Comparison of ENCODE assay signal across 8 mouse cellular contexts in genomic region chr10:127164190-127164589, GRCm38 (mm10). TPM values are rescaled to one million over a fixed set of nuclear protein-coding genes. Genes with fewer than 3 reads are reported as not detected.
DNase-seq lines count a peak whose midpoint lies in the region; ATAC-seq and TF ChIP-seq lines count a peak whose summit lies in the region.

No protein-coding gene starts in this region.

- H3K9me3 ChIP-seq in embryonic facial prominence, embryonic 10.5 days, result no peaks in the 10 kb centered on the region
- H3K9me3 ChIP-seq in hindbrain, postnatal 0 days (ENCODE audit: low read length), result no peaks in the 10 kb centered on the region
- H3K9me3 ChIP-seq in midbrain, embryonic 16.5 days (replicated peaks; ENCODE audit: control insufficient read depth, low read length, poor library complexity, severe bottlenecking), result no peaks in the 10 kb centered on the region

- intact Hi-C loops in left cerebral cortex, postnatal 4 days (cut with DNase I), result no loop called here
- intact Hi-C loops in left cerebral cortex, postnatal 36 days (cut with DNase I), result loop anchor here (2.0 kb wide), 1 partner anchor 41 kb away; no protein-coding TSS in a partner anchor

- peak overlapping the region; percentile 99 for H3K27ac ChIP-seq in layer of hippocampus, adult 2 months
- no peak overlapping the region for H3K27ac ChIP-seq in embryonic facial prominence, embryonic 10.5 days (replicated peaks)
- H3K27ac ChIP-seq in hindbrain, postnatal 0 days, result peak overlapping the region; percentile 96
- peak overlapping the region; percentile 95 for H3K27ac ChIP-seq in midbrain, embryonic 16.5 days (ENCODE audit: low read length)

- peak overlapping the region; percentile 89 for H3K4me2 ChIP-seq in hindbrain, postnatal 0 days (ENCODE audit: low read depth, low read length)
- H3K4me2 ChIP-seq in midbrain, embryonic 16.5 days (ENCODE audit: low read length), result peak overlapping the region; percentile 75

- H3K27me3 ChIP-seq in embryonic facial prominence, embryonic 10.5 days (replicated peaks; ENCODE audit: low read depth, poor library complexity, severe bottlenecking), result peaks cover 66% of the 10 kb centered on the region
- H3K27me3 ChIP-seq in hindbrain, postnatal 0 days (ENCODE audit: insufficient read depth, low read length), result no peaks in the 10 kb centered on the region
- peaks cover 2% of the 10 kb centered on the region; the same call in 1 of the 2 replicates for H3K27me3 ChIP-seq in midbrain, embryonic 16.5 days (ENCODE audit: control insufficient read depth, insufficient read depth, low read depth, low read length)

- ATAC-seq in hindbrain, postnatal 0 days, result no peak
- no peak for ATAC-seq in midbrain, embryonic 16.5 days

- 92% methylated on average over 4 of the region's 4 CpGs for WGBS in embryonic facial prominence, embryonic 10.5 days
- WGBS in hindbrain, postnatal 0 days, result 93% methylated on average over 4 of the region's 4 CpGs
- WGBS in midbrain, embryonic 16.5 days, result 95% methylated on average over 4 of the region's 4 CpGs

- DNase-seq in layer of hippocampus, adult 2 months (ENCODE audit: low spot score in 2 of 2), result no peak
- no peak for DNase-seq in layer of hippocampus, adult 18-20 months (ENCODE audit: low spot score in 2 of 2)
- DNase-seq in embryonic facial prominence, embryonic 10.5 days (ENCODE audit: low spot score), result no peak
- DNase-seq in hindbrain, postnatal 0 days (ENCODE audit: low spot score), result no peak
- no peak for DNase-seq in urinary bladder, postnatal 14 days (ENCODE audit: low spot score)
- DNase-seq in left cerebral cortex, postnatal 4 days, result no peak
- DNase-seq in left cerebral cortex, postnatal 36 days (ENCODE audit: low spot score in 2 of 2), result no peak

- H3K9ac ChIP-seq in hindbrain, postnatal 0 days (replicated peaks; ENCODE audit: low read length), result peak overlapping the region; percentile 96
- H3K9ac ChIP-seq in midbrain, embryonic 16.5 days (ENCODE audit: low read depth, low read length), result no peak overlapping the region

- peaks cover 33% of the 10 kb centered on the region for H3K4me1 ChIP-seq in embryonic facial prominence, embryonic 10.5 days
- H3K4me1 ChIP-seq in hindbrain, postnatal 0 days (ENCODE audit: insufficient read depth, low read length), result 0 out of 2 replicates have a peak, but pooled peaks cover 7% of the 10 kb centered on the region
- H3K4me1 ChIP-seq in midbrain, embryonic 16.5 days (ENCODE audit: control insufficient read depth, insufficient read depth, low read length), result peaks cover 11% of the 10 kb centered on the region

- H3K4me3 ChIP-seq in layer of hippocampus, adult 2 months, result no peak overlapping the region
- H3K4me3 ChIP-seq in embryonic facial prominence, embryonic 10.5 days, result peak overlapping the region; percentile 72; the same call in 1 of the 2 replicates
- H3K4me3 ChIP-seq in hindbrain, postnatal 0 days (ENCODE audit: low read length), result peak overlapping the region; percentile 76; the same call in 1 of the 2 replicates
- no peak overlapping the region; the same call in 1 of the 2 replicates for H3K4me3 ChIP-seq in midbrain, embryonic 16.5 days (ENCODE audit: low read depth, low read length)

- no peak for TF ChIP-seq CTCF in layer of hippocampus, adult 2 months (conservative IDR thresholded peaks at IDR 0.05)
- no peak for TF ChIP-seq CTCF in hindbrain, postnatal 0 days (IDR thresholded peaks at IDR 0.05; ENCODE audit: low read depth)

- H3K36me3 ChIP-seq in embryonic facial prominence, embryonic 10.5 days (replicated peaks), result no peaks in the 10 kb centered on the region
- H3K36me3 ChIP-seq in hindbrain, postnatal 0 days (ENCODE audit: insufficient read depth, low read length), result peaks cover 3% of the 10 kb centered on the region; the same call in 1 of the 2 replicates
- H3K36me3 ChIP-seq in midbrain, embryonic 16.5 days (ENCODE audit: control insufficient read depth, insufficient read depth, low read length), result no peaks in the 10 kb centered on the region

RNA-seq across cellular contexts. Expression of gene B4galnt1, which starts 0.8 kb away (rescaled TPM):
- total RNA-seq in layer of hippocampus, adult 2 months (2021), result 100 to 1,000 TPM; 116 to 123 TPM
- 100 to 1,000 TPM; 122 to 124 TPM for total RNA-seq in layer of hippocampus, adult 18-20 months (2021)
- 3.0 and 3.8 TPM in 2 replicates for polyA plus RNA-seq in embryonic facial prominence, embryonic 10.5 days (2016; fragmentation: Nextera tagmentation; extraction: Ambion mirVana)
- total RNA-seq in hindbrain, postnatal 0 days (2014; rRNA removed), result 111 and 112 TPM in 2 replicates
- polyA plus RNA-seq in hindbrain, postnatal 0 days (2015; fragmentation: Nextera tagmentation; extraction: Ambion mirVana), result 56.7 and 65.3 TPM in 2 replicates
- polyA plus RNA-seq in midbrain, embryonic 16.5 days (2015; fragmentation: Nextera tagmentation; extraction: Ambion mirVana), result 60.7 and 71.7 TPM in 2 replicates
- total RNA-seq in left cerebral cortex, postnatal 4 days (2021), result 100 to 1,000 TPM in 1 of 2 experiments, 10 to 100 TPM in 1; 99.8 to 109 TPM
- 100 to 1,000 TPM; 116 to 122 TPM for total RNA-seq in left cerebral cortex, postnatal 36 days (2021)

RNA-seq across cellular contexts. Expression of gene Slc26a10, which starts 16.3 kb away (rescaled TPM):
- total RNA-seq in layer of hippocampus, adult 2 months (2021), result 10 to 100 TPM; 21.9 to 25.4 TPM
- total RNA-seq in layer of hippocampus, adult 18-20 months (2021), result 10 to 100 TPM; 10.2 to 13.5 TPM
- 2.1 and 2.9 TPM in 2 replicates for polyA plus RNA-seq in embryonic facial prominence, embryonic 10.5 days (2016; fragmentation: Nextera tagmentation; extraction: Ambion mirVana)
- 0.31 TPM in 1 of 2 replicates, not detected in the other for total RNA-seq in hindbrain, postnatal 0 days (2014; rRNA removed)
- polyA plus RNA-seq in hindbrain, postnatal 0 days (2015; fragmentation: Nextera tagmentation; extraction: Ambion mirVana), result 0.79 and 1.1 TPM in 2 replicates
- 1.1 and 1.2 TPM in 2 replicates for polyA plus RNA-seq in midbrain, embryonic 16.5 days (2015; fragmentation: Nextera tagmentation; extraction: Ambion mirVana)
- under 1 TPM; 0.83 to 0.88 TPM for total RNA-seq in left cerebral cortex, postnatal 4 days (2021)
- 1 to 10 TPM; 1.8 to 4.4 TPM for total RNA-seq in left cerebral cortex, postnatal 36 days (2021)

RNA-seq across cellular contexts. Expression of gene Arhgef25, which starts 25.7 kb away (rescaled TPM):
- total RNA-seq in layer of hippocampus, adult 2 months (2021), result 100 to 1,000 TPM; 395 to 408 TPM
- 100 to 1,000 TPM; 338 to 373 TPM for total RNA-seq in layer of hippocampus, adult 18-20 months (2021)
- polyA plus RNA-seq in embryonic facial prominence, embryonic 10.5 days (2016; fragmentation: Nextera tagmentation; extraction: Ambion mirVana), result 26.9 and 29.6 TPM in 2 replicates
- total RNA-seq in hindbrain, postnatal 0 days (2014; rRNA removed), result 61.0 and 65.4 TPM in 2 replicates
- 20.3 and 21.6 TPM in 2 replicates for polyA plus RNA-seq in hindbrain, postnatal 0 days (2015; fragmentation: Nextera tagmentation; extraction: Ambion mirVana)
- 19.6 and 20.2 TPM in 2 replicates for polyA plus RNA-seq in midbrain, embryonic 16.5 days (2015; fragmentation: Nextera tagmentation; extraction: Ambion mirVana)
- 10 to 100 TPM; 70.5 to 75.6 TPM for total RNA-seq in left cerebral cortex, postnatal 4 days (2021)
- 100 to 1,000 TPM; 173 to 176 TPM for total RNA-seq in left cerebral cortex, postnatal 36 days (2021)

RNA-seq across cellular contexts. Expression of gene Dtx3, which starts 31.3 kb away (rescaled TPM):
- 100 to 1,000 TPM; 227 to 255 TPM for total RNA-seq in layer of hippocampus, adult 2 months (2021)
- 100 to 1,000 TPM; 210 to 217 TPM for total RNA-seq in layer of hippocampus, adult 18-20 months (2021)
- polyA plus RNA-seq in embryonic facial prominence, embryonic 10.5 days (2016; fragmentation: Nextera tagmentation; extraction: Ambion mirVana), result 107 and 115 TPM in 2 replicates
- 233 and 240 TPM in 2 replicates for total RNA-seq in hindbrain, postnatal 0 days (2014; rRNA removed)
- 170 and 185 TPM in 2 replicates for polyA plus RNA-seq in hindbrain, postnatal 0 days (2015; fragmentation: Nextera tagmentation; extraction: Ambion mirVana)
- polyA plus RNA-seq in midbrain, embryonic 16.5 days (2015; fragmentation: Nextera tagmentation; extraction: Ambion mirVana), result 254 and 255 TPM in 2 replicates
- 100 to 1,000 TPM; 184 to 207 TPM for total RNA-seq in left cerebral cortex, postnatal 4 days (2021)
- total RNA-seq in left cerebral cortex, postnatal 36 days (2021), result 100 to 1,000 TPM; 195 to 221 TPM

RNA-seq across cellular contexts. Expression of gene Os9, which starts 43.3 kb away (rescaled TPM):
- 100 to 1,000 TPM; 100 to 102 TPM for total RNA-seq in layer of hippocampus, adult 2 months (2021)
- 100 to 1,000 TPM; 105 to 107 TPM for total RNA-seq in layer of hippocampus, adult 18-20 months (2021)
- polyA plus RNA-seq in embryonic facial prominence, embryonic 10.5 days (2016; fragmentation: Nextera tagmentation; extraction: Ambion mirVana), result 59.7 and 60.1 TPM in 2 replicates
- 118 and 119 TPM in 2 replicates for total RNA-seq in hindbrain, postnatal 0 days (2014; rRNA removed)
- polyA plus RNA-seq in hindbrain, postnatal 0 days (2015; fragmentation: Nextera tagmentation; extraction: Ambion mirVana), result 128 and 129 TPM in 2 replicates
- polyA plus RNA-seq in midbrain, embryonic 16.5 days (2015; fragmentation: Nextera tagmentation; extraction: Ambion mirVana), result 132 and 138 TPM in 2 replicates
- total RNA-seq in left cerebral cortex, postnatal 4 days (2021), result 10 to 100 TPM; 86.3 to 90.7 TPM
- total RNA-seq in left cerebral cortex, postnatal 36 days (2021), result 100 to 1,000 TPM; 118 to 119 TPM

Comparison
In these comparisons a context has a peak if more than half of its experiments do, and no peak if none do; other contexts are left out.
1. H3K4me3 ChIP-seq: peak in embryonic facial prominence, embryonic 10.5 days (single experiment) and hindbrain, postnatal 0 days (single experiment); none in layer of hippocampus, adult 2 months (single experiment) and midbrain, embryonic 16.5 days (single experiment).